Mouse (Mus musculus) frontal cortex, postnatal 14 days (tissue): ENCODE measurements around the gene Wwc1.

Experiments
- DNase-seq, 2 experiments: peaks; one replicate each; pipeline ENCODE4 v3.0.0; 2022; ENCODE audit warnings: low spot score in 2 of 2

The Wwc1 gene

DNA sequence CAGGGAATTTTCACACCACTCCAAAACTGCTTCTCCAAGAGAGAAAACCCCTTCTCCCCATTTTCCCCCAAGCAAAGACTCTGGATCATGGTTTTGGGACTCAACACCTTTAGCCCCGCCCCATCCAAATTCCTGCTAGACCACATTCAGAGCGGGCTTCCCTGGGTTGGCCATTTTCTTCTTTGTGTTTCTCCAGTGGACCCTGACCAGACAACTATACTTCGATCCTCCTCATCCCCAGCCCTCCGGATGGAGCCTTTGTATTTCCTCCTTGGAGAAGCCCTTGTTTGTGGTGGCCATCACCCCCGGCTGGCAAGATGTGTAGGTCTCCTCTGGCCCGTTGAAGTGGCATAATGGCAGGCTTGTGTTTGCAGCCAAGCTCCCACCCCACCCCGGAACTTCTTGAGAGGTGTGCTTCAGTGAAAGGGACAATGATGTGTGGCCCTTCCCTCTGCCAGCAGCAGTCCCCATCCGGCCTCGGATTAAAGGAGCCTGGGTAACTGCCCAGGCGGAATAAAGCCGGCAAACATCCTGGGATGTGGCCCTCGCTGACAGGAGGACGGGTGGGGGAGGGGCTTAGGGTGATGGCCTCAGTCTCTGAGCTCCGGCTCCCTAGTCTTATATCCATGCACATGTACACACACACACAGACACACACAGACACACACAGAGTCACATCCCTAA lies 46.8 kb downstream of the Wwc1 start:
- DNase-seq: peak in 1 of 2 experiments; percentile 43

DNA sequence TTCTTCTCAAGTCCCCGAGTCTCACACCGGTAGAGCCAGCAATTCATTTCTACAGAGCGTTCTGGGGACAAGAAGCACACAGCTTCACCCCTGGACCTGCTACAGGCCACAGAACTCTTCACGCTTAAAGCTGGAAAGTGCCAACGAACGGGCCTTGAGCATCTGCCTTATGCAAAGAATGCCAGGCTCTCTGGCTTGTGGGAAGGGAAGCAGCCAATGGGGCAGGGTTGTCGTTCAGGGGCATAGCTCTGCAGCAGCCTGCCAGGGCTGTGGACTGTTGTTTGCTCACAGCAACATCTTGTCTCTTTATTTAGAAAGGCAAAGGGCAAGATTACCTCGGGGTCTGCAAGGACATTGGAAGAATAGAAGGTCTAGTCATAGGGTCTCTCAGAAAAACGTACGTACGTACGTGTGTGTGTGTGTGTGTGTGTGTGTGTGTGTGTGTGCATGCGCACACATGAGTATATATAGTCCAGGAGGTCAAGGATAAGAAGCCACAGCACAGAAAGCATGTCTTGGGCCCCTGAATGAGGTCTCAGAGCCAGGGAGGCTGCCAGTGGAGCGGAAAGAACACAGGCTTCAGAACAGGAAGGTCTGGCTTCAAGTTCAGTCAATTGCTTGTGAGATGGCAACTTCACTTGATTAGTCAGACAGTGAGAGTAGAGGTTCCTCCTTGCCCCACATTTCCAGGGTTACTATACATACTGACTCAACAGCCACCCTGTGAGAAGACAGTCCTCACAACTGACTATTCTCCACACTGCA lies 48.0 kb downstream of the Wwc1 start:
- no peak for DNase-seq

DNA sequence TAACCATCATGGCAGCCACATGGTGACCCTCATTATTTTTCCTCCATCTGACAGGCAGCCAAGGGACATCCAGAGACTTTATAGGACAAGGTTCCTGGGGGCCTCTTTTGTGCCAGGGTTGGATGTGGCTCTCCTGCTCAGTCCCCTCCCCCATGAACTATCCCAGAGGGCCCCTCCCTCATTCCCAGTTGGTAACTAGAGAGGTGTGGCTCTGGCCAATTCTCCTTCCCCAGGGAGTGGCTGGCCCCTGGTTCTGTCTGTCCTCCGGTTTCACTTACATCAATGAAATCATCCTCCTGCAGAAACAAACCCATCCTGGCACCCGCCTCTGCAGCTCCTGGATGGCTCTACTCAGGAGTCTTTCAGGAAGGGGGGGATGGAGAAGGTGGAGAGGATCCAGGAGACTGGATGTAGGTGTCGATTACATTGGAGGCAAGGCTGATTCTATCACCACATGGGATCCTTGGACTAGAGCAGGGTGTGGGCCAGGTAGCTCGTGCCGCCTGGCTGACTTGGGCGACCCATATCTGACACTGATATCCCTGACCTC lies 49.7 kb downstream of the Wwc1 start:
- DNase-seq: no peak

DNA sequence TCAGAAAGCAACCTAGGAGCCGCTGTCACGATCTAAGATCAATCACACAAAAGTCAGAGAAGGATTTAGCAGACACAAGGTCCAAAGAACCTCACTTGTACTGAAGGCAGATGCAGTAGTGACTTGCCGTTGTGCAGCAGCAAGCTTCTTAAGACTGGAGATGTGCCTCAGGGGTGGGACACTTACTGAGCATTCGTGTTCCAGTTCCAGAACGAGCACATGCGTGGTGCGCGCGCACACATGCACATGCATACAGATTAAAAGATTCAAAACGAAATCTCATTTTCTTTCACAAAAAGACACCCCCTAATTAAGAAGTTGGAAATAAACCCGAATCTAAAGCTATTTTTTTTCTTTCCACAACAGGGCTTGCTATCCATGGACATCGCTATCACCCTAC lies 51.9 kb downstream of the Wwc1 start:
- DNase-seq: no peak

DNA sequence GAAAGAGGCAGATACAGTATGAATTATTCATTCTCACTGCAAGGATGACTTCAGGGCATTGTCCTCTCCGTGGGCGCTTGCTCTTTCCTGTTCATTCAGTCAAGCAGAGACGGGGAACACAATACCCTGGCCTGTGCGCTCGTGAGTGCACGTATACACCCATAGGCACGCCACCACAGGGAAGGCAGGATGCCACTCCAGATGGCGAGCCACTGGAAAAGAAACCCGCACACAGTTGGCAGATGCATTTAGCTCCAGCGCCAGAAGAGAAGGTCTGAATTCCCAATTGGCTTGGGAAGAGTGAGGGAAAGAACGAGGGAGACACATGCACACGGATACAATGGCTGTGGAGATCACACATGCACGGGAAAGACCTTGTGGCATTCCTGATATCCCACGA lies 53.0 kb downstream of the Wwc1 start:
- no peak for DNase-seq

DNA sequence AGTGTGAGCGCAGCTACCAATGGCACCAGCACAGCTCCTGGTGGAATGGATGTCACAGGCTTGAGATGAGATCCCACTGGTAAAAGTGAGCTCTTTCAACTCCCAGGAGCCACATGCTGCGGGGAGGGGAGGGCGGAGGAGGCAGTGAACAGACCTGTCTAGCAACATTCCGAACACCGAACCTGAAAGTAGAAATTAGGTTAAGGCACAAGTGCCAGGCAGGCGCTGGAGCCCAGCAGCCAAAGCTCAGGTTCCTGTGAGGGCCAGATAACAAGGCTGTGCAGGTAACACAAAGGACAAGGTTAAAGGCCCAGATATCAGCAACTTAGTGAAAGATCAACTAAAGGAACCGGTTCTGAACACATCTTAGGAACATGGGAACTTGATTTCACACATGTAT lies 54.7 kb downstream of the Wwc1 start:
- no peak for DNase-seq

DNA sequence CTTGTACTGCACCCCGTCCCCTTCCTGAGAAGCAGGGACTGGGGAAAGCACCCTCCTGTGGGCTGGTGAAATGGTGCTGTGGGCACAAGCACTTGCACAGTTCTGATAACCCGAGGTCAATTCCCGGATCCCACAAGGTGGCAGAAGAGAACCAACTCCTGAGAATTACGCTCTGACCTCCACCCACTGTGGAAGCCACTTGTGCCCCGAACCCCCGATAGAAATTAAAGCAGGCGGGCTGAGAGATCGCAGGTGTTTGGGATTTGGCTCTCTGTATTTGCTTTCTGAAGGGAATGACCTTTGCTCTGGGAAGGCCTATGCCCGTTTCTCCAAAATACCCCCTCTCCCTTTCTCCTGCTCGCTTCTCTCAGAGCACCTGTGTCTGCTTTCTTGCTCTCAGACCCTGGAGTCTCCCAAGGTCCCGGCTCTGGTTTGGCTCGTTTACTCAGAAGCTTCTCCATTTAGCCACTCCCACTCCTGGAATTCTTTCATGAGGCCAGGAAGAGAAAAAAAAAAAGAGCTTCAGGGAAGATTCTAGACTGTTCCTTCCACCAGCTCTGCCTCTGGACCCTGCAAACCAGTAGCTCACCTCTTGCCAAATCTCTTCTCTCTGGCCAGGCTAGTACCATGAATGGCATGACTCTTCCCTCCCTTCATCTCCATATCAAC lies 58.0 kb downstream of the Wwc1 start:
- no peak for DNase-seq

DNA sequence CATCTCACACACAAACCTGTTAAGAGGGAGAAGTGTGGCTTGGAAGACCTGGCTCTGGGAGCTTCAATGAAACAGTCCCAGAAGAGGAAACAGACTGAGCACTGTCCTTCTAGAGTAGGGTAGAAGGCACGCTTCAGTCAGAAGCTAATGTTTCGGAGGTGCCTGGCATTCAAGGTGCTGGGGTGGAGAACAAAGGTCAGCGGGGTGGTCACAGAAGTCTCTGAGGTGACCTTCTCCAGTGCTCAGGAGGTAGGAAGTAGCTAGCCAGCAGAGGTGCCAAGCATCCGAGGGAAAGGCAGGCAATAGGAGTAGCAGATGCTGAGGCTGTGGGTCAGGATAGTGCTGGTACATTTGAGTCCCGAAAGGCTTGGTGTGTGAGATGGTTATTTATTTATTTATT lies 59.6 kb downstream of the Wwc1 start:
- no peak for DNase-seq

DNA sequence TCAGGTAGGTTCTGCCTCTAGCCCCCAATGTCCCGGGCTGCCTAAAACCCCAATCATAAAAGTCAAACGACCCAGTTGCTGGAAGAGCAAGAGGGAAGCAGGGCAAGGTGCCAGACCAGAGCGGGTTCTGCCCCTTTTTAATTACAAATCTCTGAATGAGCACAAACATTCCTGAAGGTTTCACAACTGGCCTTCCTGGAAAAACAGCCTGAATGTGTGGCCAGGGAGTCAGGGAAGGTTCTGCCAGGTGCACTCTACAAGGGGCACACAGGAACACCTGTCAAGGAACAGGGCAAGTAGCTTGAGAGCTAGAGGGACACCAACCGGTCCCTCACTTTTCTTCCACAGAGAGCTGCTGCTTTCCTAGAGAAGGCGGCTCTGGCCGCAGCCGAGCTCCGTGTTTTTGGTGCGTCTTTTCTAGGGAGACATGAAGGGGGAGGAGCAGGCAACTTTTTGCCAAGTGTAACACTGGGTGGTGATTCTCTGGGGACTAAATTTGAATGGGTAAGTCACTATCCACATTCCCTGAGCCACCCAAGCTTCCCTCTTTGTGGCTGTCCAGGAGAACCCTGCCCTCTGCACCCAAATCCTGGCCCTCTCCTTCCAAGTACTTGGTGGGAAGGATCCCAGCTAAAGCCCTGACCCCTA lies 60.3 kb downstream of the Wwc1 start:
- DNase-seq: no peak

DNA sequence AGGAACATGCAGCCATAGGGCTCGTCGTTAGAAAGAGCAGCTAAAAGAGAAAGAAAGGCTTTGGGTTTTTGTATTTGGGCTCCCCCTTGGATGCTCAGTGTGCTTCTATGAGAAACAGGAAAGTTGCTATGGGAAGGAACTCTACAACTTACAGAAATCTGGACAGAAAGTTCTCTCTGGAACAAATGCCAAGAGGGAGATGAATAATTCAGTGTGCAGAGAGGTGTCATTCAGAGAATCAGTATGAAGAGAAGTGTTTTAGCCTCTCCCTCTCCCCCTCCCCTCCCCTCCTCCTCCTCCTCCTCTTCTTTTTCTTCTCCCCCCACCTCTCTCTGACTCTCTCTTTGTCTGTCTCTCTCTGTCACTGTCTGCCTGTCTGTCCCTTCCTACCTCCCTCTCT lies 60.9 kb downstream of the Wwc1 start:
- no peak for DNase-seq

DNA sequence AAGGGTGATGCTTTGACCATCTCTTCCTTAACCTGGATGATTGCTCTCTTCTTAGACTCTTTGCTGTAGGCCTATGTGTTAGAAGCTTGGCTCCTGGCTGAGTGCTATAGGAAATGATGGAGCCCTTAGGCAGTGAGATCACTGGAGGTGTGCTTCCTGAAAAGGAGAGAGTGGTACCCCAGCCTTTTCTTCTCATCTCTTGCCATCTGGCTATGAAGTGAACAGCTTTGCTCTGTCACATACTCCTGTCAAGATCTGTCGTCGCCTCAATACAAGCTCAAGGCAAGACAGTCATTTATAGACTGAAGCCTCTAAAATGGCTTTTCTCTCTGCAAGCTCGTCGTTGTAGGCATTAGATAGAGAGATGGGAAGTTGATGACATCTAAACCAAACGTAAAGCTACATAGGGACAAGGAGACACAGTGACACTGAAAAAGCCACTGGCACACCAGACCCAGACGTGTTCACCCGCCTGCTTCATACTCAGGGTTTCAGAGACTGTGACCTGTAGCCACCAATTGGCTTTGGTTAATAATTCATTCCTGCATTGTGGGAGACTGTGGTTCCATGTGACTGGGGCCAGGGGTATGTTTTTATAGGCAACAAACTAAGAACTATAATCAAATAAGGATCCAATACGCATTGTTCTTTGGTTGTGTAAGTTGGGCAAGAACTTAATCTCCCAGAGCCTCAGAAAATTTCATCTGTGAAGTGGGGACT lies 63.7 kb downstream of the Wwc1 start:
- DNase-seq: no peak

DNA sequence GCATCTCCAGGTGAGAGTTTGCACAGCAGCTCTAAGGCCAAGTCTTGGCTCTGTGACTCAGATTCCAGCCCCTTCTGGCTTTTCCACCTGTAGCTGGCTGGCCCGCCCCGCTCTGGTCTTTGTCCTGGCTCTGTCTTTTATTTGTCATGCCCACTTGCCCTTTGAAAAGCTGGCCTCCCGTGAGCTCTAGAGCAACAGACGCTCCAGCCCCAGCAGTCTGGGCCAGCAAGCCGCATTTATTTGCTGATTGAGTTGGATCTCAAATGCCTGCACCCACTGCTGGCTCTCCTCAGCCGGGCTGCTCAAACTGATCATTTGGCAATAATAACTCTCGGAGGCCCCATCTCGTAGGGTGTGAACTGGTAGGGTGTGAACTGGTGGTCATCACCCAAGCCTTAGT lies 64.8 kb downstream of the Wwc1 start:
- DNase-seq: no peak

DNA sequence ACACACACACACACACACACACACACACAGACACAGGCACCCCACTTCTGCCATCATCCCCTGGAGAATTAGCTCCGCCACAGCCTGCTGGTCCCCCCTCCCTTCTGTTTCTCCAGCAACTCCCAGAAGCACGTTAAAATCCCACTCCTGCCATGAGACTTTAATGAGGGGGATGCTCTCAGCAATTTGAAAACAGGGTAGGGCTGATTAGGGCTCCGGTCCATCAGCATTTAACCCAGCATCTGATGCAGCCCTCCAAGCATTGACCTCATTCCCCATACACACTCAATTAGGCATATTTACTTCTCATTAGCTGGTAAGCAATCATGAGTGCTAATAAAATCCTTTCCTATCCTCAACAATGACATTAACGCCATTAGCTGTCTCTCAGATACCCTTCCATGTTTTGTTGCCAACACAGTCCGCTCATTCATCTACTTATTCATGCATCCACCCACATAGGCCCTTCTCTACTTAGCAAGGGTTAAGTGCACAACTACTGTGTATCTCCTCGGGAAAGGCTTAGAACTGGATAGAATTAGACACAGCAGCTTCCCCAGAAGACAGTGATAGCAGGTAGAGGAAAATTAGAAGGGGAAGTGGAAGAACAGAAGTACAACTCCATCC lies 66.8 kb downstream of the Wwc1 start:
- no peak for DNase-seq

DNA sequence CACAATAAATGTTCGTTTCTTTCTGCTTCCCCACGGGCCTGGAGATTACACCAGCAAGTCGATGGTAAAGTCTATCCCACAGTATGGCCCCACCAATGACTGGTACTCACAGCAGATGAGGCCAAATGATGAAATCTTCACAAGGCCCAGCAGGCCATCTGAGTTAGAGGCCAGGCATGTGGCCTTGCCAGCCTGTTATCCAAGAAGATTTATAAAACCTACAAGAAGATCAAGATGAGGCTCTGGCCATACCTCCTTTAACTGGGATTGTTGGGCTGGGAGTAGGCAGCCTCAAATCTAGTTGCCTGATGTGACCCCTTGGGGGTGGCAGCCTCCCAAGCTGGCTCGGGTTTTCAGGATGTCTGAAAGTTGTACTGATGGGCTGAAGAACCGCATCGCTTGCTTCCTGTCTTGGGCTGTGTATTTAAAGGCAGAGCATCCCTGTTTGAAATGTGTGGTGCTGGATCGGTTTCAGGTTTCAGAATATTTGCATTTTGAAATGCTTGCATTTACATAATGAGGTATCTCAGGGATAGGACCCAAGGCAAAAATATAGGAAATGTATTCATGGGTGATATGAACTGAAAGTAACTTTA lies 75.3 kb downstream of the Wwc1 start:
- DNase-seq: no peak

DNA sequence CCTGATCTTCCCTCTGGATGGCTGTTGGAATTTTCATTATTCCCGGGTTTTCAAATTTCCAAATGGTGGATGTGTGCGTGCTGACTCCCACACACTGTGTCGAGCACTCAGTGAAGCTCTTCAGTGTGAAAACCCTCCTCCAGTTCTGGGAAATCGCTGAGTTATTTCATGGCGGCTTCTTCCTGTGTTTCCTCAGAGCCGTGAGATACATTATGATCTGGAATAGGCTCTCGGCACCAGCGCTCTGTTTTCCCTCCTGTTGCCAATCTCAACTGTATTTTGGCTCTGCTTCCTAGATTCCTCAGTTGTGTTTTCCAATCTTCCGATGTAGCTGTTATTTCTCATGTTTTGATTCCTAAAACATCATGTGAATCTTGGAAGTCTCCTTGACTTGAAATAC lies 77.2 kb downstream of the Wwc1 start:
- DNase-seq: peak in 1 of 2 experiments; percentile 33

DNA sequence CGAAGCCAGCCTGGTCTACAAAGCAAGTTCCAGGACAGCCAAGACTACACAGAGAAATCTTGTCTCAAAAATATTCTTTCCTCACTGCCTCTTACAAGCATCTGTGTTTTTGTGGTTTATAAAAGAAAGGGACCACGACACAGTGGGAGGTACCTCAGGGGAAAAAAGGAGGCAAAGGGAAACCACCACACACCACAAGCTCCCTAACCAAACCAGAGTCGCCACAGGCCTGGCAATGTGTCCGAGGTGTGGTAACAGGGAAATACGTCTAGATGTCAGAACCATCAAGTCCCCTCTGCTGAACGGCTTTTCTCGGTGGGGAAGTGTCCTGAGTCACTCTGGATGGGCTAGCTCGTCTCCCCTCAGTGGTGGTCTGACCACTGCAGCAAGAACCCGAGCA lies 80.4 kb downstream of the Wwc1 start:
- DNase-seq: no peak

DNA sequence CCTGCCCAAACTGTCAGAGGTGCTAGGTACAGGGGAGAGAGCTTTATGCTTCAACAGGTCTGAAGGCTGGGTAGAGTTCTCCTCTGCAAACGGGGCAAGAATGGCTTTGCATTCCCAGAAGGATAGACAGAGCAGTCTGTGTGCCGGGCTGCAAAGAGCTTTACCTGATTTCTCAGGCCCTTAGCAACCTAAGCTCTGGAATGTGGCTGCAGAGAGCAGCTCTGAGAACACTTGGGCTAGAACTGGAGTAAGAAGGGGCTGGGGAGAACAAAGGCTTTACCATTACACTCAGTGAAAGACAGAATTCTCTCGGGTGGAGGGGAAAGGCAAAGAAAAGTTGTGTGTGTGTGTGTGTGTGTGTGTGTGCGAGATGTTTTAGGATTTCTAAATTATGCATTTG lies 86.9 kb downstream of the Wwc1 start:
- DNase-seq: no peak

DNA sequence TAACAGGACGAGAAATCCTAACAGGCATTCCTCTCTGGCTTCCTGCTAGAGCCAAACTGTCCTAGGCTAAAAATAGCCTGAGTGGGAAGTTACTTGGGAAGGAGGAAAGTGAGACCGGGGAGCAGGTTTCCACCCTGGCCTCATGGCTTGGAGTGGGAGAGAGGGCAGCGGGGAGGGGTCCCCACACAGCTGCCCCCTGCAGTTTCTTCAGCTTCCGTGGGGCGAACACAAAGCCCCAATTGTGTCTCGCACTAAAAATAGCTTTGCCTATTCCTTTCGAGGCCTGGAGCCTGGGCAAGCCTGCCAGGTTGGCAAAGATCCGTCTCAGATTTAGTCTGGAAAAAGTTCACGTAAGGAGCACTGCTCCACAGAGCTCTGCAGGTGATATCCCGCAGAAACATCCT lies 87.3 kb downstream of the Wwc1 start:
- no peak for DNase-seq

DNA sequence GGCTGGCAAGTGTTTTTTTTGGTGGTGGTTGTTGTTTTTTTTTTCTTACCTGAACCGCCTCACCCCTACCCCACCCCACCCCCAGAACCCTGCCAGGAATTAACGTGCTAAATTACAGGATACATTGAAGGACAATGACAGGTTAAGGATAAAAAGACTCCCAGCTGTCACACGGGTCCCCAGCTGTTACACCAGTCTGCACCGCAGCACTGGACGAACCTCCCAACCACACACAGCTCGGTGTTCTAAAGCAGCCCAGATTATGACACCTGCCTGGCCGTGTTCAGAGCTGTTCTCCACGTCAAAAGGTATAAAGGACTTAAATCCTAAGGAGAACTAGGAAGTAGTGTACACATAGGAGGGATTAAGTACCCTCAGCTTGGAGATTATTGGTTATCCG lies 88.0 kb downstream of the Wwc1 start:
- DNase-seq: no peak

DNA sequence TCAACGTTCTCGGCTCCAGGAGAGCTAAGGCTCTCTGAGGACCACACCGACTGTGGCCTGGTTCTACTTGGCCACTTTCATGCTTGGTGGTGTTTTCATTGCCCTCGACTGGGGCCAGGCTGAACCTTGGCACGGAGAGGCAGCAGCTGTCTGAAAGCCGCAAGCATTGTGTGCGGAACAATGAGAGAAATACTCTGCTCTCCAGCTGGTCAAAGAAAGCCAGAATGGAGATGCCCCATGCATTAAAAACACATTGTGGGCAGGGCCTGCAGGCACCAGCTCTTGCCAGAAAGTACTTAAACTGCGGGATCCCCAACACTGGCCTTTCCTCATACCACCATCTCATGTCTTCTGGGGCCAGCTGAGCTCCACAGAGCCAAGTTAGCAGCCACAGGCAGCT lies 91.5 kb downstream of the Wwc1 start:
- no peak for DNase-seq

DNA sequence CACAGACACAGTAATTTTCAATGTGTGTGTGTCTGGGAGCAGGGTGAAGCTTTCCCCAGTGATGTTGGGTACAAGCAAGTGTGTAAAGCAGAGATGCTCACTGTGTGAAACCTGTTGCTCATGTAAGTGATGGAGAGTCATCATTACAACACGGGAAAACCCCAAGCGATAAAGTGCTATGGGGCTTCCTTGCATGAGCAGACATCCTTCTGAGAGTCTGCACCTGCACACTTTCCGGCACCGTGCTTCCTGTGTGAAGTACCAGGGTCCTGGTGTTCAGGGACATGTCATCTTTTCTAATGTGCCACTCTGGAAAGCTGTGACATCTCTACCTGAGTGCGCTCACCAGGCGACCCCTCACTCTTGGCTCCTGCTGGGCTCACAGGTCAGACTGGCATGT lies 97.5 kb downstream of the Wwc1 start:
- no peak for DNase-seq
